Mouse (Mus musculus): ENCODE data around the gene Myrfl.

DNA sequence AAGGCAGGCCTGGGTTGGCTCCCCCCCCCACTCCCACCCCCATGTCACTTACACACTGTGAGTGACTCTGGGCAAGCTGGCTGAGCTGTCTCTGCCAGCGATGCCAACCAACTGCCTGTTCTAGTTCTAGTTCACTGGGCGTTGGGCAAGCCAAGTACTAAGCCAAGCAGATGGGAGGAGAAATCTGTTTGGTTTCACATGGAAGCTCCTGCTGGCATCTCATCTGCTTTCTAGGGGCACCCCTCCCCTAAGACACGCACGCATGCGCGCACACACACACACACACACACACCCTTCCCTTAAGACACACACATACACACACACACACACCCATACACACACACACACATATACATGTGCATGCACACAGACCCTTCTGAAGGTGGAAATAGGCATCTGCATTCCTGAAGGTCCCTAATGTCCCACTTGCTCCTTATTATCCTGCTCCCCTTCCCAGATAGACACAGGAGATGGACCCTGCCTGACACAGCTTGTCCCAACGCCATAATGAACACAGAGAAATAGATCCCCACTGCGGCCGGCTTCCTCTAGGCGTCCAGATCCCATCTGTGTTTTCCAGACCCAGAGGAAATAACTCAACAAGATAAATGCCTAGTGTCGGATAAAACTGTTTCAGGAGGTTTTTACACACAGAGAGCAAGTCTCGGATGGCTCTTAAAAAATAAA is 25.2 kb downstream of the Myrfl start:
- no peak for TF ChIP-seq CTCF (IDR thresholded peaks at IDR 0.05; ENCODE audit: low read depth, low read length)
- no peak for TF ChIP-seq POLR2A (IDR thresholded peaks at IDR 0.05; ENCODE audit: borderline replicate concordance, low read depth, low read length)

Data from bone marrow macrophage, adult 2 months (primary cell).